In the genomic region with DNA sequence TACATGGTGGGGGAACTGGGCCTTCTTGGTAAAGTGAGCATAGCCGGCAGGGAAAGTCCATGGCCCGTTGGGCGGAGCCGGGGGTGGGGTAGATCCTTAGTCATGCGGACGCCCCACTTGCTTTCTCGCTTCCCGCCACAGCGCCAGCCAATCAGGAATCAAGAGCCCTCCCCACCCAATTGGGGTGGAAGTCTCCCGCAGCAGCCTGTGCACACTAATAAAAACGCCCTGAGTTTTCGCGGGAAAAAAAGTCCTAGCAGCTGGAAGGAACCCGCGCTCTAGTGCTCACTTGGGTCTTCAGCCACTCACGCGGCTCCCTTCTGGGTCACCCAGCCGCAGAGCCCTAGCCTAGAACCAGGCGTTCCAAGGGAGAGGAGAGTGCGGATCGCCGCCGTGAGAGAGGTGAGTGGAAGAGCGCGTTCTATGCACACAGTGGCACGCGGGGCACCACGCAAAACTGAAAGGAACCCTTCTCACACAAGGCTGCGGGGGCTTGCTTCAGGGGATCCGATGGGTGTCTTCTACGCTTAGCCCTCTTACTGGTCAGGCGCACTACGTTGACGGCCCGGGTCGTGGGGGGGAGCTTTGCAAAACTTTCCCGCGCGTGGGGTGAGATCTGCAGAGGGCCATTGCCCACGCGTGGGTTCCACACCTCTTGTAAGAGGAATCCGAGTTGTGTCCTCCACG, we compare ENCODE assay signal across 7 mouse cellular contexts. TPM values are rescaled to one million over a fixed set of nuclear protein-coding genes. Genes with fewer than 3 reads are reported as not detected.
DNase-seq lines count a peak whose midpoint lies in the region; ATAC-seq and TF ChIP-seq lines count a peak whose summit lies in the region.

A gene (plus strand): TSS at position 162 of the 687 bp plus-strand sequence.

- peak within 1 kb of the TSS; percentile 45 for H3K9ac ChIP-seq in hindbrain, embryonic 15.5 days
- peak within 1 kb of the TSS; percentile 98 for H3K9ac ChIP-seq in liver, embryonic 11.5 days (ENCODE audit: low read depth, low read length)

- peak; percentile 54; the same call in 1 of the 2 replicates for TF ChIP-seq POLR2A in bone marrow, adult 2 months (IDR thresholded peaks at IDR 0.05; ENCODE audit: borderline replicate concordance, control insufficient read depth, low read depth, low read length)

- peak; percentile 31; the same call in 1 of the 2 replicates for ATAC-seq in hindbrain, embryonic 15.5 days (ENCODE audit: low FRiP score, low read depth)
- ATAC-seq in liver, embryonic 11.5 days (replicated peaks; ENCODE audit: low FRiP score) = peak; percentile 89
- ATAC-seq in monocyte, adult 5-6 weeks (replicated peaks; ENCODE audit: insufficient number of reproducible peaks, low FRiP score, low TSS enrichment, poor library complexity, severe bottlenecking) = 0 out of 2 replicates have a peak, but pooled peaks have one; percentile 27

- peak; percentile 87 for DNase-seq in MN1 (ENCODE audit: low spot score)
- DNase-seq in forelimb bud, embryonic 11.5 days (ENCODE audit: low read depth, low spot score) = peak; percentile 93
- DNase-seq in liver, embryonic 11.5 days (ENCODE audit: low spot score) = peak; percentile 89
- DNase-seq in testis, postnatal 14 days (ENCODE audit: low spot score) = peak; percentile 86

- peak within 1 kb of the TSS; percentile 79 for H3K27ac ChIP-seq in bone marrow, adult 2 months (ENCODE audit: control insufficient read depth, insufficient read depth, low read depth, low read length, poor library complexity)
- H3K27ac ChIP-seq in hindbrain, embryonic 15.5 days (replicated peaks) = peak within 1 kb of the TSS; percentile 26; the same call in 1 of the 2 replicates
- peak within 1 kb of the TSS; percentile 99 for H3K27ac ChIP-seq in liver, embryonic 11.5 days (ENCODE audit: low read depth, low read length)

- no peaks in the 10 kb centered on the region; the same call in 1 of the 2 replicates for H3K4me1 ChIP-seq in bone marrow, adult 2 months (ENCODE audit: control insufficient read depth, insufficient read depth, low read length)
- H3K4me1 ChIP-seq in hindbrain, embryonic 15.5 days (replicated peaks) = peaks cover 17% of the 10 kb centered on the region
- H3K4me1 ChIP-seq in liver, embryonic 11.5 days (replicated peaks; ENCODE audit: control insufficient read depth, insufficient read depth, low read length) = peaks cover 35% of the 10 kb centered on the region

- H3K9me3 ChIP-seq in hindbrain, embryonic 15.5 days = no peaks in the 10 kb centered on the region
- H3K9me3 ChIP-seq in liver, embryonic 11.5 days (ENCODE audit: control insufficient read depth, low read length) = no peaks in the 10 kb centered on the region

- under 1% methylated on average over 43 of the region's 43 CpGs for WGBS in bone marrow, adult 2 months
- under 1% methylated on average over 43 of the region's 43 CpGs for WGBS in hindbrain, embryonic 15.5 days
- under 1% methylated on average over 43 of the region's 43 CpGs for WGBS in liver, embryonic 11.5 days

- peak within 1 kb of the TSS; percentile 97 for H3K4me3 ChIP-seq in bone marrow, adult 2 months (replicated peaks; ENCODE audit: control insufficient read depth, low read depth, low read length)
- H3K4me3 ChIP-seq in hindbrain, embryonic 15.5 days = peak within 1 kb of the TSS; percentile 66
- peak within 1 kb of the TSS; percentile 90 for H3K4me3 ChIP-seq in liver, embryonic 11.5 days (ENCODE audit: low read depth, low read length)

- H3K4me2 ChIP-seq in hindbrain, embryonic 15.5 days = peak within 1 kb of the TSS; percentile 80
- peak within 1 kb of the TSS; percentile 92 for H3K4me2 ChIP-seq in liver, embryonic 11.5 days

- no peaks in the 10 kb centered on the region for H3K36me3 ChIP-seq in hindbrain, embryonic 15.5 days
- peaks cover 30% of the 10 kb centered on the region for H3K36me3 ChIP-seq in liver, embryonic 11.5 days (ENCODE audit: control insufficient read depth, insufficient read depth, low read length)

- TF ChIP-seq CTCF in bone marrow, adult 2 months (IDR thresholded peaks at IDR 0.05; ENCODE audit: control insufficient read depth, insufficient read depth, low read length) = no peak

- no peaks in the 10 kb centered on the region for H3K27me3 ChIP-seq in hindbrain, embryonic 15.5 days
- no peaks in the 10 kb centered on the region for H3K27me3 ChIP-seq in liver, embryonic 11.5 days (replicated peaks; ENCODE audit: control insufficient read depth, insufficient read depth, low read length)

RNA-seq across cellular contexts. Expression of the gene that starts here (rescaled TPM):
- 77.5 and 109 TPM in 2 replicates for polyA plus RNA-seq in bone marrow, adult 2 months (2011; ENCODE audit: insufficient read depth, insufficient read length, low replicate concordance, missing spikeins)
- polyA plus RNA-seq in hindbrain, embryonic 15.5 days (2015; fragmentation: Nextera tagmentation; extraction: Ambion mirVana) = 29.7 and 31.9 TPM in 2 replicates
- 172 and 182 TPM in 2 replicates for polyA plus RNA-seq in liver, embryonic 11.5 days (2014; fragmentation: Nextera tagmentation; extraction: Ambion mirVana)
- total RNA-seq in monocyte, adult 5-6 weeks (2017) = 1.2 to 5.9 TPM (median 3.2 TPM) in 3 replicates

Comparison
In these comparisons a context has a peak if more than half of its experiments do, and no peak if none do; other contexts are left out.
1. Peak in every context shown above with its lines: DNase-seq, ATAC-seq, H3K4me3 ChIP-seq and H3K27ac ChIP-seq.
2. H3K27ac ChIP-seq: peak in every context shown above with its lines; median percentile 99 in liver, embryonic 11.5 days; 79 in bone marrow, adult 2 months; 26 in hindbrain, embryonic 15.5 days.
3. ATAC-seq: peak in every context shown above with its lines; median percentile 89 in liver, embryonic 11.5 days; 31 in hindbrain, embryonic 15.5 days; 27 in monocyte, adult 5-6 weeks.